Mouse (Mus musculus) liver, embryonic 16.5 days (tissue): ENCODE data around the gene Gm42878. TPM values are rescaled to one million over a fixed set of nuclear protein-coding genes. Genes with fewer than 3 reads are reported as not detected.
"Not testable (repeated sequence)": the region's sequence is repeated elsewhere in the genome, so short reads cannot be mapped to it uniquely, and the experiment has no call there.

Source experiments
- ATAC-seq: fragments of 200-750 bp; cut with Nextera tagmentation; 2 replicates; pipeline ENCODE4 v1.8.0; 2017; ENCODE audit warnings: low read depth, mild to moderate bottlenecking, moderate number of reproducible peaks, moderate library complexity
- H3K27ac ChIP-seq: fragments of 300-500 bp; sonication (generic); 2 replicates; pipeline ENCODE4 v1.5.1; 2014; ENCODE audit warnings: mild to moderate bottlenecking, low read length
- H3K27me3 ChIP-seq: fragments of 300-500 bp; sonication (generic); 2 replicates; pipeline ENCODE4 v1.6.1; 2014; ENCODE audit warnings: low read depth, low read length, mixed read lengths; ENCODE audit not compliant: control insufficient read depth, insufficient read depth
- H3K36me3 ChIP-seq: fragments of 300-500 bp; sonication (generic); 2 replicates; pipeline ENCODE4 v1.6.1; 2014; ENCODE audit warnings: mild to moderate bottlenecking; ENCODE audit not compliant: control insufficient read depth, insufficient read depth
- H3K4me1 ChIP-seq: fragments of 300-500 bp; sonication (generic); 2 replicates; pipeline ENCODE4 v1.6.1; 2014; ENCODE audit warnings: low read depth, low read length, mixed read lengths; ENCODE audit not compliant: control insufficient read depth
- H3K4me2 ChIP-seq: fragments of 300-500 bp; sonication (generic); 2 replicates; pipeline ENCODE4 v1.6.1; 2014; ENCODE audit warnings: low read depth, low read length, mixed read lengths
- H3K4me3 ChIP-seq: fragments of 300-500 bp; sonication (generic); 2 replicates; pipeline ENCODE4 v1.5.1; 2014; ENCODE audit warnings: low read depth, mild to moderate bottlenecking, low read length
- H3K9ac ChIP-seq: fragments of 300-500 bp; sonication (generic); 2 replicates; pipeline ENCODE4 v1.6.1; 2014; ENCODE audit warnings: low read depth, low read length
- H3K9me3 ChIP-seq: fragments of 300-500 bp; sonication (generic); replicated peaks from 2 replicates; pipeline ENCODE4 v1.6.1; 2016; ENCODE audit warnings: low read length; ENCODE audit not compliant: control insufficient read depth
- WGBS: fragments of 180-500 bp; shearing (Covaris S2); extraction: QIAGEN DNeasy Blood & Tissue Kit; methylation state at CpG from one replicate; pipeline ENCODE4 v1.1.7; 2014; ENCODE audit not compliant: insufficient replicate concordance; 5-methylcytosine and 5-hydroxymethylcytosine counted together
- polyA plus RNA-seq: library from polyadenylated mRNA; unstranded; fragments of >200 nt; fragmentation: Nextera tagmentation; extraction: Ambion mirVana; gene quantifications from 2 replicates; pipeline ENCODE4 v1.2.1, GENCODE M21; 2015

The Gm42878 gene
- polyA plus RNA-seq, 1 experiment from 2014 or later, result not detected

DNA sequence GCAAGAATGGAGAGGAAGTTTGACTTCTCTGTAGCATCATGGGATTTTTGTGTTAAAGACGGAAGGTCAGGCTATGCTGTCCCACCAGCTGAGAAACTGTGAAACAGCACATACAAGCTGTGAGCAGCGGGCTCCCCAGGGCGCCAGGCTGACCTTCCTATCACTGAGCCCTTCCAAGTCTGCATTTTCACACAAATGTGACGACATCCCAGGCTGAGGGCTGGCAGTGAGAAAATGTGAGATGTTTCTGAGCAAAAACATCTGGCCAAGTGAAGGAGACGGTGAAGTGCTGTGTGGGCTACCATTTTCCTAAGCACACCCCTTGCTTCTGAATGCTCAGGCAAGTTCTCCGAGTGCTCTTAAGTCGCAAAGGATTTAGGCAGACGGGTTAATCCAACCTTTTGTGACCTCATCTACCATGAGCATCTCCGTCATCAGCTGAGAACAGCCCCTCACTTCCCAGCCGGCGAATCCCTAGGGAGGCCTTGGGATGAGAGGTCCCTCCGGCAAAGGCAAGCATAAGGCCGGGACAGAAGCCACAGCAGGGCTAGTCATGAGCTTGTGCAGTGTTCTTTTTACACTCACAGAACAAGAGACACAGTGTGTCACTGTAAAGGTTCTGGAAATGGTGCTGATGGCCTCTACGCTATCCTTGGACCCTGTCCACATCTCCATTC lies 19.4 kb downstream of the Gm42878 start:
- WGBS, result 90% methylated on average over 14 of the region's 14 CpGs
- Histone ChIP-seq H3K9me3 (no peaks in the 10 kb centered on the region), H3K27ac (no peak overlapping the region), H3K36me3 (peaks cover 50% of the 10 kb centered on the region), H3K4me2 (no peak overlapping the region), H3K4me3 (no peak overlapping the region), H3K9ac (no peak overlapping the region), H3K4me1 (no peaks in the 10 kb centered on the region), H3K27me3 (no peaks in the 10 kb centered on the region)
- no peak for ATAC-seq

DNA sequence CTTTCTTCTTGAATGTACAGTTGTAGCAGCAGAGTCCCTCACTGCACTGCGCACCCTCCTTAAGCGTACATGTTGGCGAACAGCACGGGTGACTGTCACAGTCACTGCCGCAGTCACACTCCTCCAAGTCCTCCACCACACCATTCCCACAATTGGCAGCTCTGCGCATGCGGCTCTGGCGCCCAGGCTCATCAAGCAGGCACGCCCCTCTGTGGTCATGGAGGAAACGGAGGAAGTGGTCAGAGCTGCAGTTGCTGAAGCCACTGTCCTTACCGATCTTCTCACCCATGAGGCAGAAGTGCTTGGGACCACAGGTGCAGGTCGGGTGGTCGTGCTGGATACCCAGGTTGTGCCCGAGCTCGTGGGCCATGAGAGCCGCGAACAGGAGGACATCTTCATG lies 25.5 kb downstream of the Gm42878 start:
- not testable (repeated sequence) for H3K36me3 ChIP-seq, H3K4me2 ChIP-seq, H3K9ac ChIP-seq, H3K4me1 ChIP-seq, H3K27ac ChIP-seq, H3K9me3 ChIP-seq, H3K27me3 ChIP-seq, H3K4me3 ChIP-seq, ATAC-seq
- 48% methylated on average over 11 of the region's 17 CpGs for WGBS

DNA sequence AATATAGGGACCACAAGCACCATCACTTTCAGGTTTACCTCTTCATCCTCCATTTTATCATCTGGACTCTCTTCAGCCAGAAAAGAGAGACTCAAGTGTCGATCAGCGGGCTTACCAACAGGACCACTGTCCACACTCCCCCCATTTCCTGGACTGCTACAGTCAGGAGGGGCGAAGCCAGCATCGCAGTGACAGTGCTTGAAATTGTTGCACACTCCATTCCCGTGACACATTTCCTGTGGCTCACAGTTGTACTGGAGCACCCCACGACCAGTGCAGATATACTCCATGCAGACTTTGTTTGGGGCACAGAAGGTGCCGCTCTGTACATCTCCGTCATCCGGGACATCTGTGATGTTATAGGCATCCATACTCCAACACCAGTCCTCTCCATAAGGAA lies 26.3 kb downstream of the Gm42878 start:
- ATAC-seq, result no peak
- Histone ChIP-seq H3K4me1 (no peaks in the 10 kb centered on the region), H3K27me3 (no peaks in the 10 kb centered on the region), H3K9ac (no peak overlapping the region), H3K9me3 (no peaks in the 10 kb centered on the region), H3K4me2 (no peak overlapping the region), H3K36me3 (peaks cover 3% of the 10 kb centered on the region), H3K4me3 (no peak overlapping the region), H3K27ac (no peak overlapping the region)
- 77% methylated on average over 9 of the region's 9 CpGs for WGBS

DNA sequence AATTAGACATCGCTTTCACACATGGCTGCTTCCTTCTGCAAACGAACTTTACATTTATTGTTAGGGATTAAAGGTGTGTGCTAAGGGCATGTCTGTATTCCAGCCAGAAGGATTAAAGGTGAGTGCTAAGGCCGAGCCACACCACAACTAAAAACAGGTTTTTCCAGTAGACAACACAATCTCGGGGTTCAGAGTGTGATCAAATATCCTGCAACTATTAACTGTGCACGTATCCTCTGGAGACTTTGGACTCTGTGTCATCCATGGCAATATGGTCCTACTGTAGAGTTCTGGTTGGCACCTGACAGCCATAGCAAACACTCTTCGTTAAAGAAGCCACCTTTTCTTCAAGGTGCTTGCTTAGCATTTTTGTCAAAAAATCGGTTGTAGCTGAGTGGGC lies 35.3 kb downstream of the Gm42878 start:
- H3K27me3 ChIP-seq, result no peaks in the 10 kb centered on the region
- no peaks in the 10 kb centered on the region for H3K9me3 ChIP-seq
- no peaks in the 10 kb centered on the region for H3K36me3 ChIP-seq
- H3K4me2 ChIP-seq, result no peak overlapping the region
- H3K4me1 ChIP-seq, result no peaks in the 10 kb centered on the region
- H3K27ac ChIP-seq, result no peak overlapping the region
- no peak for ATAC-seq
- H3K4me3 ChIP-seq, result no peak overlapping the region
- no peak overlapping the region for H3K9ac ChIP-seq
- 63% methylated on average over 7 of the region's 7 CpGs for WGBS

DNA sequence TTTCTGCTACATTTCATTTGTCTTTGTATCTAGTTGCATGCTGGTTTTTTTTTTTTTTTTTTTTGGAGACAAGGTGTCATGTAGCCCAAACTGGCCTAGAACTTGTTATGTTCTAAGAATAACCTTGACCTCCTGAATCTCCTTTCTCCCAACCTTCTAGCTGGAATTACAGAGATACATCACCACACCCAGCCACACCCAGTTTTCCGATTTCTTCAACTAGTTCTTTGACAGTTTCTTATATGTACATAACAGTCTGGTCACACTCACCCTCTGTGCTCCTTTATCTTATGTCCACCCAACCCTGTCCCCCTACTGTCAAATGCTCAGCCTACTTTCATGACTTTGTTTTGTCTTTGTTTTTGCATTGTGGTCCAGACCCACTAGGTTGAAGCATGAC lies 38.4 kb downstream of the Gm42878 start:
- Histone ChIP-seq H3K4me2 (no peak overlapping the region), H3K9me3 (no peaks in the 10 kb centered on the region), H3K4me3 (no peak overlapping the region), H3K27ac (no peak overlapping the region), H3K27me3 (no peaks in the 10 kb centered on the region), H3K9ac (no peak overlapping the region), H3K36me3 (no peaks in the 10 kb centered on the region), H3K4me1 (no peaks in the 10 kb centered on the region)
- WGBS, result 64% methylated on average over 1 of the region's 1 CpGs
- no peak for ATAC-seq

DNA sequence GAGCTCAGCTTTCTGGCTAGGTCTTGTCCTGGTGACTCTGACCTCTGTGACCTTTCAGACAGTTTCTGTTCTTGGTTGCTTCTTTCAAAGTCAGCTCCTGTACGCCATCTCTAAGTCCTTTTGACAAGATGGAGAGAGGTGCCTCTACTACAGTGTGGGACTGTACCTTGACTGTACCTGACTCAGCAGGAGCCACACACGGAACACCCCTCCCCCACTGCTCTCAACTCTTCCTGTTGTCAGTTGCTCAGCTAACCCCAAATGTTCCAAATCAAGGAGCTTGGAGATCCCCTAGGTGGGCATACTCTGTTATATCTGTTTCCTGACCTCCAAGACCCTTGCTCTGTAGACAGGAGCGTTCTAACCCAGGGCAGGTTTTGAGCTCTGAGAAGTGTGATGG lies 42.1 kb downstream of the Gm42878 start, which contains the start of gene Adam1b:
Gene Adam1b, minus strand, starts transcription at position 205 of the 400 bp plus-strand sequence.
- Histone ChIP-seq H3K4me1 (peaks cover 7% of the 10 kb centered on the region), H3K27ac (no peak within 1 kb of the TSS), H3K9me3 (no peaks in the 10 kb centered on the region), H3K9ac (no peak within 1 kb of the TSS), H3K4me3 (no peak within 1 kb of the TSS), H3K27me3 (no peaks in the 10 kb centered on the region), H3K36me3 (no peaks in the 10 kb centered on the region), H3K4me2 (no peak within 1 kb of the TSS)
- 58% methylated on average over 3 of the region's 3 CpGs for WGBS
- no peak for ATAC-seq

DNA sequence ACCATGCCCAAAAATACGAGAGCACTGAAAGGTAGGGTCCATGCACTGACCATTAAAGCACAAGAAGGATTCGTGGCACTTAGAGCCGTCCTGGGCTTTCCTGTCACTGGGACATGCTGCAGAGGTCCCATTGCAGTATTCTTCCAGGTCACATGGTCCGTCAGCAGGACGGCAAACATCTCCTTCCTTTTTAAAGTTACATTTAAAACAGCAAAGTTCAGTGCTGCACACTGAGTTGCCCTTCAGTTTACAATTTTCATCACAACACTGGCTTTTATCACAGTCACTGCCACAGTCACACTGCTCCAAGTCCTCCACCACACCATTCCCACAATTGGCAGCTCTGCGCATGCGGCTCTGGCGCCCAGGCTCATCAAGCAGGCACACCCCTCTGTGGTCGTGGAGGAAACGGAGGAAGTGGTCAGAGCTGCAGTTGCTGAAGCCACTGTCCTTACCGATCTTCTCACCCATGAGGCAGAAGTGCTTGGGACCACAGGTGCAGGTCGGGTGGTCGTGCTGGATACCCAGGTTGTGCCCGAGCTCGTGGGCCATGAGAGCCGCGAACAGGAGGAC lies 43.8 kb downstream of the Gm42878 start:
- H3K27ac ChIP-seq, H3K4me1 ChIP-seq, H3K27me3 ChIP-seq, H3K9me3 ChIP-seq, H3K9ac ChIP-seq, H3K36me3 ChIP-seq: not testable (repeated sequence)
- Histone ChIP-seq H3K4me3 (0 out of 2 replicates have a peak overlapping the region, but pooled peaks have one; percentile 7), H3K4me2 (peak overlapping the region; percentile 29)
- 12% methylated on average over 11 of the region's 17 CpGs for WGBS
- ATAC-seq, result 0 out of 2 replicates have a peak, but pooled peaks have one; percentile 21

DNA sequence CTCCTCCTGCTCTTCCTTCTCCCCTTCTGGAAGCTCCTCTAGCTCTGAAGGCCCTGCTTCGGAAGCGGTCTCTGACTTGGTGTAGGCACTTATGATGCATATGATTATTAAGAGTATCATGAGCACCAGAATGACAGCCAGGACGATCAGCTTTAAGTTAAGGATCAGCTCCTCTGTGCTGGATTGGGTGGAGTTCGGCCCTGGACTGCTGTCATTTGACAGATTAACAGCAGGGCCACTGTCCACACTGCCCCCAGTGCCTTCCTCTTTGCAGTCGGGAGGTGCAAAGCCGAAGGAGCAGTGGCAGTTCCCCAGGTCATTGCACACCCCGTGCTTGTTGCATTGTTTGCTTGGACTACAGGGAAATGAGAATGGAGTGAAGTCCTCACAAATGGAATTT lies 44.6 kb downstream of the Gm42878 start:
- Histone ChIP-seq H3K27me3 (no peaks in the 10 kb centered on the region), H3K9me3 (no peaks in the 10 kb centered on the region), H3K4me1 (peaks cover 7% of the 10 kb centered on the region), H3K36me3 (no peaks in the 10 kb centered on the region), H3K9ac (no peak overlapping the region), H3K4me3 (no peak overlapping the region), H3K4me2 (peak overlapping the region; percentile 29; the same call in 1 of the 2 replicates), H3K27ac (no peak overlapping the region)
- no peak for ATAC-seq
- 18% methylated on average over 7 of the region's 7 CpGs for WGBS

DNA sequence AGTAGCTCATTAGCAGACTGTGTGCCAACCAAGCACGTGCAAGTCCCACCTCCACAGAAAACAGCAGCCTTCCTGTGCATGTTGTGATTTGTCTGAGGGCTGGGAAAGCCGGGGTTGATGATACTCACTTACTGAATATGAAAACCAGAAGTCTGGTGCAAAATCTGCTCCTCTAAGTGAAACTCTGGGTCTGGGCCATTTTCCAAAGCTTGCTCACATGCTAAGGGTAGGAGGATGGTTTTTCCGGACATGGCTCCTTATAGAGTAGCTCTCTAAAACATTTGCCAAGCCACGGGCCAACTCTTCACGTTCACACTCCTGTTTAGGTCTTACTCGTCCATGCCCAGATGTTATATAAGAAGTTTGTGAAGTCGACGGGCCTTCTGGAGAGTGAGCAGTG lies 52.0 kb downstream of the Gm42878 start:
- WGBS, result 62% methylated on average over 8 of the region's 8 CpGs
- no peak overlapping the region for H3K27ac ChIP-seq
- no peak overlapping the region for H3K4me2 ChIP-seq
- no peak overlapping the region for H3K4me3 ChIP-seq
- H3K9me3 ChIP-seq, result no peaks in the 10 kb centered on the region
- H3K9ac ChIP-seq, result no peak overlapping the region
- ATAC-seq, result no peak
- H3K27me3 ChIP-seq, result no peaks in the 10 kb centered on the region
- H3K4me1 ChIP-seq, result no peaks in the 10 kb centered on the region
- no peaks in the 10 kb centered on the region for H3K36me3 ChIP-seq
